Mouse (Mus musculus) megakaryocyte, embryonic 14.5 days (primary cell): ENCODE results near the gene Pla2g12a.

Experiments used
- FLI1 ChIP-seq: IDR thresholded peaks from 2 replicates; pipeline ENCODE4 v1.6.1; 2012; ENCODE audit warnings: low read length, inconsistent platforms, mixed read lengths
- GATA1 ChIP-seq: IDR thresholded peaks from 3 replicates; pipeline ENCODE4 v1.6.1; 2012; ENCODE audit warnings: mixed read lengths, low read length, inconsistent platforms, borderline replicate concordance

DNA sequence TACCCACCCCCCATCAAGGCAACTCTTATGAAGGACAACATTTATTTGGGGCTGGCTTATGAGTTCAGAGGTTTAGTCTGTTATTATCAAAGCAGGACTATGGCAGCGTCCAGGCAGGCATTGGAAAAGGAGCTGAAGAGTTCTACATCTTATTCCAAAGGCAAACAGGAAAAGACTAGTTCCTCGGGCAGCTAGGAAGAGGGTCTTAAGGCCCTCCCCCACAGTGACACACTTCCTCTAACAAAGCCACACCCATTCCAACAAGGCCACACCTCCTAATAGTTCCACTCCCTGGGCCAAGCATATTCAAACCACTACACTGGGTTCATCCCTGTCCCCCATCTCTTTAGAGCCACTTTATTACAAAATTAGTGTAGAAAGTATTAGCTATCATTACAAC is 15.8 kb upstream of the Pla2g12a start:
- TF ChIP-seq FLI1 (no peak), GATA1 (no peak)
